Mouse (Mus musculus) adrenal gland, adult 2 months (tissue): Measurements from ENCODE around the gene Olfr283. TPM values are rescaled to one million over a fixed set of nuclear protein-coding genes. Genes with fewer than 3 reads are reported as not detected.

ENCODE experiments used
- polyA plus RNA-seq: library from polyadenylated mRNA; depleted of rRNA; stranded (reverse); fragments of >200 nt; gene quantifications from 2 replicates; pipeline ENCODE4 v1.2.3, GENCODE M21; 2012; rRNA removed
- total RNA-seq, 2 experiments: library from RNA; stranded (reverse); gene quantifications; 2 replicates each; pipeline ENCODE4 v1.2.3; 2021

The Olfr283 gene
- total and polyA plus RNA-seq, 3 experiments = not detected

Other genes starting within 250 kb of the Olfr283 start
- 10 to 100 TPM; 37.3 to 43.0 TPM for gene Asb8, start 215.3 kb downstream of the Olfr283 start, total RNA-seq
- 25.3 and 28.5 TPM in 2 replicates for gene Asb8, start 215.3 kb downstream of the Olfr283 start, polyA plus RNA-seq
- under 1 TPM; 0.75 to 0.90 TPM for gene Ccdc184, start 213.8 kb downstream of the Olfr283 start, total RNA-seq
- 1.0 and 1.5 TPM in 2 replicates for gene Ccdc184, start 213.8 kb downstream of the Olfr283 start, polyA plus RNA-seq
- not detected for gene Olfr288, start 185.4 kb downstream of the Olfr283 start, total RNA-seq
- gene Olfr288, start 185.4 kb downstream of the Olfr283 start, polyA plus RNA-seq = not detected in 2 replicates
- not detected for gene Gm44579, start 160.0 kb downstream of the Olfr283 start, total RNA-seq
- not detected in 2 replicates for gene Gm44579, start 160.0 kb downstream of the Olfr283 start, polyA plus RNA-seq
- not detected for gene Olfr287, start 159.9 kb downstream of the Olfr283 start, total RNA-seq
- gene Olfr287, start 159.9 kb downstream of the Olfr283 start, polyA plus RNA-seq = not detected in 2 replicates
- not detected for gene Olfr286, start 146.5 kb downstream of the Olfr283 start, total RNA-seq
- not detected in 2 replicates for gene Olfr286, start 146.5 kb downstream of the Olfr283 start, polyA plus RNA-seq
- gene H1fnt, start 123.7 kb downstream of the Olfr283 start, total RNA-seq = not detected
- not detected in 2 replicates for gene H1fnt, start 123.7 kb downstream of the Olfr283 start, polyA plus RNA-seq
- 1 to 10 TPM; 3.2 to 3.8 TPM for gene Zfp641, start 84.8 kb downstream of the Olfr283 start, total RNA-seq
- gene Zfp641, start 84.8 kb downstream of the Olfr283 start, polyA plus RNA-seq = 2.3 and 2.5 TPM in 2 replicates
- gene Olfr285, start 63.6 kb downstream of the Olfr283 start, total RNA-seq = not detected
- not detected in 2 replicates for gene Olfr285, start 63.6 kb downstream of the Olfr283 start, polyA plus RNA-seq
- not detected for gene Olfr284, start 40.0 kb downstream of the Olfr283 start, total RNA-seq
- gene Olfr284, start 40.0 kb downstream of the Olfr283 start, polyA plus RNA-seq = not detected in 2 replicates
- gene Olfr282, start 50.3 kb upstream of the Olfr283 start, total RNA-seq = not detected
- gene Olfr282, start 50.3 kb upstream of the Olfr283 start, polyA plus RNA-seq = not detected in 2 replicates
- gene Olfr281, start 71.6 kb upstream of the Olfr283 start, total RNA-seq = not detected
- gene Olfr281, start 71.6 kb upstream of the Olfr283 start, polyA plus RNA-seq = not detected in 2 replicates
- not detected for gene OR5BS1P, start 89.0 kb upstream of the Olfr283 start, total RNA-seq
- not detected in 2 replicates for gene OR5BS1P, start 89.0 kb upstream of the Olfr283 start, polyA plus RNA-seq
- not detected for gene Lalba, start 101.8 kb upstream of the Olfr283 start, total RNA-seq
- not detected in 2 replicates for gene Lalba, start 101.8 kb upstream of the Olfr283 start, polyA plus RNA-seq
- not detected for gene Olfr279, start 111.5 kb upstream of the Olfr283 start, total RNA-seq
- not detected in 2 replicates for gene Olfr279, start 111.5 kb upstream of the Olfr283 start, polyA plus RNA-seq
- gene Kansl2, start 153.3 kb upstream of the Olfr283 start, total RNA-seq = 10 to 100 TPM; 70.7 to 99.0 TPM
- gene Kansl2, start 153.3 kb upstream of the Olfr283 start, polyA plus RNA-seq = 44.6 and 49.5 TPM in 2 replicates
- 10 to 100 TPM; 42.2 to 66.4 TPM for gene Ccnt1, start 190.0 kb upstream of the Olfr283 start, total RNA-seq
- 3.9 and 5.8 TPM in 2 replicates for gene Ccnt1, start 190.0 kb upstream of the Olfr283 start, polyA plus RNA-seq
- under 1 TPM; 0.58 to 0.59 TPM for gene 4930415O20Rik, start 190.1 kb upstream of the Olfr283 start, total RNA-seq
- 0.22 TPM in 1 of 2 replicates, not detected in the other for gene 4930415O20Rik, start 190.1 kb upstream of the Olfr283 start, polyA plus RNA-seq
- gene Adcy6, start 229.1 kb upstream of the Olfr283 start, total RNA-seq = 10 to 100 TPM; 35.5 to 67.1 TPM
- gene Adcy6, start 229.1 kb upstream of the Olfr283 start, polyA plus RNA-seq = 44.6 and 49.2 TPM in 2 replicates
- 10 to 100 TPM; 12.8 to 17.7 TPM for gene Cacnb3, start 249.9 kb upstream of the Olfr283 start, total RNA-seq
- 25.9 and 31.1 TPM in 2 replicates for gene Cacnb3, start 249.9 kb upstream of the Olfr283 start, polyA plus RNA-seq